Mouse (Mus musculus) CH12.LX (cell line): ENCODE results near the gene Ank.

Experiments used
- CTCF ChIP-seq, 2 experiments: IDR thresholded peaks in 1 of 2; conservative IDR thresholded peaks in 1 of 2; 2 replicates each; pipeline ENCODE4 v1.5.1; 2011 to 2012; ENCODE audit warnings: low read depth in 2 of 2, low read length in 2 of 2, improper control_type of control experiment in 1 of 2, inconsistent platforms in 1 of 2, mild to moderate bottlenecking in 1 of 2, moderate library complexity in 1 of 2
- E2F4 ChIP-seq: IDR thresholded peaks from 2 replicates; pipeline ENCODE4 v1.6.1; 2011; ENCODE audit warnings: low read depth, low read length, improper control_type of control experiment; ENCODE audit not compliant: insufficient replicate concordance
- EP300 ChIP-seq: IDR thresholded peaks from 2 replicates; pipeline ENCODE4 v1.6.1; 2011; ENCODE audit warnings: low read length, improper control_type of control experiment
- ETS1 ChIP-seq: conservative IDR thresholded peaks from 2 replicates; pipeline ENCODE4 v1.6.1; 2012; ENCODE audit warnings: low read depth, mild to moderate bottlenecking, inconsistent platforms, low read length, improper control_type of control experiment, moderate library complexity
- HCFC1 ChIP-seq: IDR thresholded peaks from 2 replicates; pipeline ENCODE4 v1.6.1; 2012; ENCODE audit warnings: low read depth, mild to moderate bottlenecking, inconsistent platforms, low read length, improper control_type of control experiment
- KAT2A ChIP-seq: IDR thresholded peaks from 2 replicates; pipeline ENCODE4 v1.6.1; 2012; ENCODE audit warnings: low read length, improper control_type of control experiment, inconsistent platforms; ENCODE audit not compliant: insufficient replicate concordance
- MAFK ChIP-seq: IDR thresholded peaks from 2 replicates; pipeline ENCODE4 v1.6.1; 2011; ENCODE audit warnings: low read length, improper control_type of control experiment; ENCODE audit not compliant: insufficient replicate concordance
- POLR2A ChIP-seq: IDR thresholded peaks from 2 replicates; pipeline ENCODE4 v1.6.1; 2011; ENCODE audit warnings: low read depth, mild to moderate bottlenecking, improper control_type of control experiment, low read length
- POLR2AphosphoS2 ChIP-seq: IDR thresholded peaks from 2 replicates; pipeline ENCODE4 v1.6.1; 2011; ENCODE audit warnings: low read depth, low read length, improper control_type of control experiment
- TCF12 ChIP-seq: IDR thresholded peaks from 2 replicates; pipeline ENCODE4 v1.6.1; 2014; ENCODE audit warnings: low read depth, mild to moderate bottlenecking, inconsistent platforms, low read length, improper control_type of control experiment
- UBTF ChIP-seq: IDR thresholded peaks from 2 replicates; pipeline ENCODE4 v1.6.1; 2012; ENCODE audit warnings: low read depth, mild to moderate bottlenecking, inconsistent platforms, low read length, improper control_type of control experiment, moderate library complexity

- TF ChIP-seq POLR2A (no peak), CTCF (conservative IDR thresholded peaks at IDR 0.05 in 1 of 2, IDR thresholded peaks at IDR 0.05 in 1 of 2; ENCODE audit: low read depth in 2 of 2, low read length in 2 of 2) (no peak), EP300 (no peak), KAT2A (no peak), POLR2AphosphoS2 (no peak), HCFC1 (no peak), TCF12 (no peak), E2F4 (no peak), ETS1 (no peak), MAFK (no peak), UBTF (no peak)
Measured at GRCm38 (mm10) chr15:27503221-27503620, 36.7 kb downstream of the Ank start.
